Mouse (Mus musculus): ENCODE data around the gene Ly6g6f. TPM values are rescaled to one million over a fixed set of nuclear protein-coding genes. Genes with fewer than 3 reads are reported as not detected.

Ly6g6f gene
- polyA plus RNA-seq, 1 experiment from 2014 or later = 0.19 TPM

DNA sequence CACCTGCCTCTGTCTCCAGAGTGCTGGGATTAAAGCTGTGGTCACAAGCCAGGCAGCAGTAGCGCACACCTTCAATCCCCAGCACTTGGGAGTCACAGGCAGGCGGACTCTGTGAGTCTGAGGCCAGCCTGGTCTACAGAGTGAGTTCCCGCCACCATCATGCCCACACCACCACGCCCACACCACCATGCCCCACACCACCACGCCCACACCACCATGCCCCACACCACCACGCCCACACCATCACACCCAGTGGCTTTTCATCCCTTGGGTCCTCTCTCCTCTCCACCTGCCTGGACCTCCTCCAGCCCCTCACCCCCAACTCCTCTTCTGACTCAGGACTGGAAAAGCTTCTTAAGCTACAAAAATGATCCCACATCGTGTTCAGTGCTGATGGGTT lies 53.5 kb downstream of the Ly6g6f start:
- Histone ChIP-seq H3K27me3 (no peaks in the 10 kb centered on the region), H3K4me2 (replicated peaks) (no peak overlapping the region), H3K9ac (replicated peaks) (no peak overlapping the region), H3K36me3 (no peaks in the 10 kb centered on the region), H3K9me3 (no peaks in the 10 kb centered on the region), H3K4me1 (replicated peaks) (peaks cover 24% of the 10 kb centered on the region), H3K4me3 (replicated peaks) (no peak overlapping the region), H3K27ac (no peak overlapping the region)
- WGBS = 92% methylated on average over 7 of the region's 7 CpGs
- no peak for ATAC-seq

DNA sequence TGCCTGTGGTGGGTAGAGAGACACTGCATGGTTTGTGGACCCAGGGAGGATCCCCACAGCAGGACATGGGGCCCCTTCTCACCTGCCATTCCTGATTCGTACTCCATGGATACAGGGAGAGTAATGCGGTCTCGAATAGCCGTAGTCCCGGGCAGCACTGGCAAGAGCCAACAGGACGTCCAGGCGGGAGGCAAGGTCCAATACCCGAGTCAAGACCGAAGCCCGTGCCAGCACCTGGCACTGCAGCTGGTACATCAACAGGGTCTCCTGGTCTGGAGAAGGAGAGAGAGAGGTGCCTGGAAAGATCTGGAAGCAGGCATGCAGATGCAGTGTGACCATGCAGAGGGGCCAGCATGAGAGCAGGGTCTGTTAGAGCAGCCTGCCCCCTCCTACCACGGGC lies 54.1 kb downstream of the Ly6g6f start:
- no peak overlapping the region for H3K4me2 ChIP-seq (replicated peaks)
- no peaks in the 10 kb centered on the region for H3K36me3 ChIP-seq
- peaks cover 26% of the 10 kb centered on the region for H3K4me1 ChIP-seq (replicated peaks)
- no peak overlapping the region for H3K27ac ChIP-seq
- H3K9ac ChIP-seq (replicated peaks) = no peak overlapping the region
- H3K9me3 ChIP-seq = no peaks in the 10 kb centered on the region
- no peak overlapping the region for H3K4me3 ChIP-seq (replicated peaks)
- no peak for ATAC-seq
- 89% methylated on average over 11 of the region's 11 CpGs for WGBS
- H3K27me3 ChIP-seq = no peaks in the 10 kb centered on the region

Other genes with a start within 250 kb of the Ly6g6f start
- 38.5 and 40.5 TPM in 2 replicates for gene Stk19, start 248.7 kb downstream of the Ly6g6f start, polyA plus RNA-seq (2015; fragmentation: Nextera tagmentation; extraction: Ambion mirVana)
- gene Dxo, start 248.6 kb downstream of the Ly6g6f start, polyA plus RNA-seq (2015; fragmentation: Nextera tagmentation; extraction: Ambion mirVana) = 74.7 and 76.1 TPM in 2 replicates
- gene Skiv2l, start 235.4 kb downstream of the Ly6g6f start, polyA plus RNA-seq (2015; fragmentation: Nextera tagmentation; extraction: Ambion mirVana) = 59.3 and 61.3 TPM in 2 replicates
- 95.0 and 100 TPM in 2 replicates for gene Nelfe, start 235.2 kb downstream of the Ly6g6f start, polyA plus RNA-seq (2015; fragmentation: Nextera tagmentation; extraction: Ambion mirVana)
- gene Cfb, start 223.1 kb downstream of the Ly6g6f start, polyA plus RNA-seq (2015; fragmentation: Nextera tagmentation; extraction: Ambion mirVana) = 1.7 and 2.2 TPM in 2 replicates
- 13.2 and 16.3 TPM in 2 replicates for gene Zbtb12, start 206.1 kb downstream of the Ly6g6f start, polyA plus RNA-seq (2015; fragmentation: Nextera tagmentation; extraction: Ambion mirVana)
- gene Gm20547, start 203.6 kb downstream of the Ly6g6f start, polyA plus RNA-seq (2015; fragmentation: Nextera tagmentation; extraction: Ambion mirVana) = 0.08 TPM in 1 of 2 replicates, not detected in the other
- gene C2, start 187.3 kb downstream of the Ly6g6f start, polyA plus RNA-seq (2015; fragmentation: Nextera tagmentation; extraction: Ambion mirVana) = 1.2 and 2.1 TPM in 2 replicates
- 105 and 114 TPM in 2 replicates for gene Ehmt2, start 187.1 kb downstream of the Ly6g6f start, polyA plus RNA-seq (2015; fragmentation: Nextera tagmentation; extraction: Ambion mirVana)
- 0.09 TPM in 1 of 2 replicates, not detected in the other for gene Slc44a4, start 171.1 kb downstream of the Ly6g6f start, polyA plus RNA-seq (2015; fragmentation: Nextera tagmentation; extraction: Ambion mirVana)
- 25.5 and 25.9 TPM in 2 replicates for gene Neu1, start 154.4 kb downstream of the Ly6g6f start, polyA plus RNA-seq (2015; fragmentation: Nextera tagmentation; extraction: Ambion mirVana)
- gene Hspa1b, start 126.4 kb downstream of the Ly6g6f start, polyA plus RNA-seq (2015; fragmentation: Nextera tagmentation; extraction: Ambion mirVana) = 0.10 and 0.11 TPM in 2 replicates
- not detected in 2 replicates for gene Gm20481, start 115.7 kb downstream of the Ly6g6f start, polyA plus RNA-seq (2015; fragmentation: Nextera tagmentation; extraction: Ambion mirVana)
- gene Hspa1a, start 113.5 kb downstream of the Ly6g6f start, polyA plus RNA-seq (2015; fragmentation: Nextera tagmentation; extraction: Ambion mirVana) = 2.8 and 2.9 TPM in 2 replicates
- gene Hspa1l, start 112.9 kb downstream of the Ly6g6f start, polyA plus RNA-seq (2015; fragmentation: Nextera tagmentation; extraction: Ambion mirVana) = 0.55 and 1.5 TPM in 2 replicates
- 141 and 150 TPM in 2 replicates for gene Lsm2, start 103.7 kb downstream of the Ly6g6f start, polyA plus RNA-seq (2015; fragmentation: Nextera tagmentation; extraction: Ambion mirVana)
- 61.0 and 69.1 TPM in 2 replicates for gene Vars, start 84.6 kb downstream of the Ly6g6f start, polyA plus RNA-seq (2015; fragmentation: Nextera tagmentation; extraction: Ambion mirVana)
- gene Vwa7, start 69.0 kb downstream of the Ly6g6f start, polyA plus RNA-seq (2015; fragmentation: Nextera tagmentation; extraction: Ambion mirVana) = 0.13 and 0.20 TPM in 2 replicates
- 3.8 and 4.3 TPM in 2 replicates for gene Sapcd1, start 57.6 kb downstream of the Ly6g6f start, polyA plus RNA-seq (2015; fragmentation: Nextera tagmentation; extraction: Ambion mirVana)
- 3.3 and 3.7 TPM in 2 replicates for gene Msh5, start 38.9 kb downstream of the Ly6g6f start, polyA plus RNA-seq (2015; fragmentation: Nextera tagmentation; extraction: Ambion mirVana)
- gene Clic1, start 35.6 kb downstream of the Ly6g6f start, polyA plus RNA-seq (2015; fragmentation: Nextera tagmentation; extraction: Ambion mirVana) = 93.7 and 99.6 TPM in 2 replicates
- 501 and 531 TPM in 2 replicates for gene Ddah2, start 26.6 kb downstream of the Ly6g6f start, polyA plus RNA-seq (2015; fragmentation: Nextera tagmentation; extraction: Ambion mirVana)
- not detected in 2 replicates for gene Ly6g6c, start 20.2 kb downstream of the Ly6g6f start, polyA plus RNA-seq (2015; fragmentation: Nextera tagmentation; extraction: Ambion mirVana)
- gene Mpig6b, start 19.4 kb downstream of the Ly6g6f start, polyA plus RNA-seq (2015; fragmentation: Nextera tagmentation; extraction: Ambion mirVana) = 0.45 and 0.50 TPM in 2 replicates
- gene Ly6g6e, start 8.7 kb downstream of the Ly6g6f start, polyA plus RNA-seq (2015; fragmentation: Nextera tagmentation; extraction: Ambion mirVana) = 0.18 and 0.32 TPM in 2 replicates
- gene Ly6g6d, start 7.5 kb downstream of the Ly6g6f start, polyA plus RNA-seq (2015; fragmentation: Nextera tagmentation; extraction: Ambion mirVana) = 1.0 and 1.9 TPM in 2 replicates
- gene Abhd16a, start 3.7 kb upstream of the Ly6g6f start, polyA plus RNA-seq (2015; fragmentation: Nextera tagmentation; extraction: Ambion mirVana) = 85.1 and 86.5 TPM in 2 replicates
- not detected in 2 replicates for gene Ly6g5c, start 22.7 kb upstream of the Ly6g6f start, polyA plus RNA-seq (2015; fragmentation: Nextera tagmentation; extraction: Ambion mirVana)
- 1.4 and 1.7 TPM in 2 replicates for gene Ly6g5b, start 29.8 kb upstream of the Ly6g6f start, polyA plus RNA-seq (2015; fragmentation: Nextera tagmentation; extraction: Ambion mirVana)
- 27.1 and 30.4 TPM in 2 replicates for gene Gpank1, start 35.8 kb upstream of the Ly6g6f start, polyA plus RNA-seq (2015; fragmentation: Nextera tagmentation; extraction: Ambion mirVana)
- gene Csnk2b, start 36.4 kb upstream of the Ly6g6f start, polyA plus RNA-seq (2015; fragmentation: Nextera tagmentation; extraction: Ambion mirVana) = 293 and 316 TPM in 2 replicates
- gene D17H6S53E, start 40.8 kb upstream of the Ly6g6f start, polyA plus RNA-seq (2015; fragmentation: Nextera tagmentation; extraction: Ambion mirVana) = 9.2 and 9.4 TPM in 2 replicates
- 0.53 and 0.63 TPM in 2 replicates for gene Apom, start 46.4 kb upstream of the Ly6g6f start, polyA plus RNA-seq (2015; fragmentation: Nextera tagmentation; extraction: Ambion mirVana)
- gene Bag6, start 49.6 kb upstream of the Ly6g6f start, polyA plus RNA-seq (2015; fragmentation: Nextera tagmentation; extraction: Ambion mirVana) = 93.7 and 93.9 TPM in 2 replicates
- gene Prrc2a, start 79.3 kb upstream of the Ly6g6f start, polyA plus RNA-seq (2015; fragmentation: Nextera tagmentation; extraction: Ambion mirVana) = 209 and 228 TPM in 2 replicates
- gene Aif1, start 90.5 kb upstream of the Ly6g6f start, polyA plus RNA-seq (2015; fragmentation: Nextera tagmentation; extraction: Ambion mirVana) = 4.9 and 7.0 TPM in 2 replicates
- 4.8 and 7.1 TPM in 2 replicates for gene Lst1, start 102.8 kb upstream of the Ly6g6f start, polyA plus RNA-seq (2015; fragmentation: Nextera tagmentation; extraction: Ambion mirVana)
- 0.35 and 0.76 TPM in 2 replicates for gene Ltb, start 108.8 kb upstream of the Ly6g6f start, polyA plus RNA-seq (2015; fragmentation: Nextera tagmentation; extraction: Ambion mirVana)
- not detected in 2 replicates for gene Tnf, start 116.4 kb upstream of the Ly6g6f start, polyA plus RNA-seq (2015; fragmentation: Nextera tagmentation; extraction: Ambion mirVana)
- gene Lta, start 119.7 kb upstream of the Ly6g6f start, polyA plus RNA-seq (2015; fragmentation: Nextera tagmentation; extraction: Ambion mirVana) = 0.11 and 0.23 TPM in 2 replicates
- gene Gm16181, start 135.2 kb upstream of the Ly6g6f start, polyA plus RNA-seq (2015; fragmentation: Nextera tagmentation; extraction: Ambion mirVana) = 0.57 and 0.79 TPM in 2 replicates
- gene Atp6v1g2, start 148.1 kb upstream of the Ly6g6f start, polyA plus RNA-seq (2015; fragmentation: Nextera tagmentation; extraction: Ambion mirVana) = 41.6 and 43.0 TPM in 2 replicates
- 8.3 and 11.0 TPM in 2 replicates for gene Nfkbil1, start 150.2 kb upstream of the Ly6g6f start, polyA plus RNA-seq (2015; fragmentation: Nextera tagmentation; extraction: Ambion mirVana)
- 460 and 465 TPM in 2 replicates for gene Ddx39b, start 156.1 kb upstream of the Ly6g6f start, polyA plus RNA-seq (2015; fragmentation: Nextera tagmentation; extraction: Ambion mirVana)
- gene H2-D1, start 177.1 kb upstream of the Ly6g6f start, polyA plus RNA-seq (2015; fragmentation: Nextera tagmentation; extraction: Ambion mirVana) = 49.5 and 52.5 TPM in 2 replicates
- 0.11 and 0.17 TPM in 2 replicates for gene H2-Q1, start 234.8 kb upstream of the Ly6g6f start, polyA plus RNA-seq (2015; fragmentation: Nextera tagmentation; extraction: Ambion mirVana)

Data from midbrain, embryonic 13.5 days (tissue).